Mouse (Mus musculus) hindbrain, embryonic 10.5 days (tissue): Measurements from ENCODE around the gene Gm9944. TPM values are rescaled to one million over a fixed set of nuclear protein-coding genes. Genes with fewer than 3 reads are reported as not detected.

ENCODE experiments used
- DNase-seq: peaks from one replicate; pipeline ENCODE4 v3.0.0-alpha.2; 2017; ENCODE audit warnings: low spot score
- H3K27ac ChIP-seq: fragments of 300-500 bp; sonication (generic); 2 replicates; pipeline ENCODE4 v1.5.1; 2016; ENCODE audit warnings: mild to moderate bottlenecking, moderate library complexity
- H3K27me3 ChIP-seq: fragments of 300-500 bp; sonication (generic); 2 replicates; pipeline ENCODE4 v1.6.1; 2016; ENCODE audit warnings: mild to moderate bottlenecking; ENCODE audit not compliant: poor library complexity, insufficient read depth, severe bottlenecking
- H3K36me3 ChIP-seq: fragments of 300-500 bp; sonication (generic); 2 replicates; pipeline ENCODE4 v1.6.1; 2016; ENCODE audit warnings: mild to moderate bottlenecking, moderate library complexity
- H3K4me1 ChIP-seq: fragments of 300-500 bp; sonication (generic); replicated peaks from 2 replicates; pipeline ENCODE4 v1.6.1; 2016; ENCODE audit warnings: mild to moderate bottlenecking
- H3K4me3 ChIP-seq: fragments of 300-500 bp; sonication (generic); 2 replicates; pipeline ENCODE4 v1.5.1; 2016; ENCODE audit warnings: mild to moderate bottlenecking, moderate library complexity
- H3K9me3 ChIP-seq: fragments of 300-500 bp; sonication (generic); 2 replicates; pipeline ENCODE4 v1.6.1; 2016; ENCODE audit warnings: mild to moderate bottlenecking, moderate library complexity
- WGBS: fragments of 180-500 bp; shearing (Covaris S2); methylation state at CpG from one replicate; pipeline ENCODE4 v1.1.7; 2016; 5-methylcytosine and 5-hydroxymethylcytosine counted together
- polyA plus RNA-seq: library from polyadenylated mRNA; unstranded; fragments of >200 nt; fragmentation: Nextera tagmentation; extraction: Ambion mirVana; gene quantifications from 2 replicates; pipeline ENCODE4 v1.2.1, GENCODE M21; 2016

The Gm9944 gene
- not detected in 2 replicates for polyA plus RNA-seq

DNA sequence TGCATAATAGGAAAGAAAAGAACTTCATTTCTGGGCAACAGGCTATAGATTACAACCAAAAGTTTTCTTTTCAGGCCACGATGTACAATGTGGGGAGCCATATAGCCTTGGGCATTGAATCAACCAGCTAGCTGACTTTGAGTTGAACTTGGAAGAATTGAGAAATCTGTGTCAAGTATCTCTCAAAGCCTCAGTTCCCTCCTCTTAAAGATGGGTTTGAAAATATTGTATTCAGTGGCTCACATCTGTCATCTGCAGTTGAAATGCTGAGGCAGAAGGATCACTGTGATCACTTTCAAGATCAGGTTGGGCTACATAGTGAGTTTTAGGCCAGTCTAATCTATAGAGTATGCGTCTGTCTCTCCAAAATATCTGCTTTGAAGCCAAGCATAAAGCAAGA, at the start of gene Gm9944:
TSS of gene Gm9944 (minus strand) at position 101 of the 400 bp plus-strand sequence.
- 84% methylated on average over 2 of the region's 2 CpGs for WGBS
- Histone ChIP-seq H3K4me3 (no peak within 1 kb of the TSS), H3K4me1 (no peaks in the 10 kb centered on the region), H3K36me3 (no peaks in the 10 kb centered on the region), H3K9me3 (peaks cover 24% of the 10 kb centered on the region), H3K27me3 (no peaks in the 10 kb centered on the region), H3K27ac (no peak within 1 kb of the TSS)
- DNase-seq: no peak

DNA sequence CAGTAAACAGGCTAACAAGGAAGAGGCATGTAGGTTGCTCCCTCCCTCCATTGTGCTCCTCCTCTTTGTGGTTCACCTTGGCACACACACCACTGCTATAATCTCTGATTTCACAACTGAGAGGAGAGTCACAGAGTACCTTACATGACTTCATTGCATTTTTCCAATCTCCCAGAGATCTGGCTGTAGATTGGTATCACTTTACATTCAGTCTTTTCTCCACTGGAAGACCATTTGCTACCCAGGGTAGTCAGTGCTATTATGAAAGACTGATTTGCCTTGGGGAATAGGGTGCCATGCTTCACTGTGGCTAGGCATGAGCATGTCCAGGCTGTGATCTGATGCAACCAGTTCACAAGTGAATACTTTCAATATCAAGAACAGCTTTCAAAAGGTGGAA, 40.2 kb upstream of the Gm9944 start:
- no peaks in the 10 kb centered on the region for H3K4me1 ChIP-seq
- peaks cover 21% of the 10 kb centered on the region for H3K9me3 ChIP-seq
- no peak overlapping the region for H3K27ac ChIP-seq
- H3K36me3 ChIP-seq: no peaks in the 10 kb centered on the region
- H3K4me3 ChIP-seq: no peak overlapping the region
- DNase-seq: no peak
- H3K27me3 ChIP-seq: no peaks in the 10 kb centered on the region

DNA sequence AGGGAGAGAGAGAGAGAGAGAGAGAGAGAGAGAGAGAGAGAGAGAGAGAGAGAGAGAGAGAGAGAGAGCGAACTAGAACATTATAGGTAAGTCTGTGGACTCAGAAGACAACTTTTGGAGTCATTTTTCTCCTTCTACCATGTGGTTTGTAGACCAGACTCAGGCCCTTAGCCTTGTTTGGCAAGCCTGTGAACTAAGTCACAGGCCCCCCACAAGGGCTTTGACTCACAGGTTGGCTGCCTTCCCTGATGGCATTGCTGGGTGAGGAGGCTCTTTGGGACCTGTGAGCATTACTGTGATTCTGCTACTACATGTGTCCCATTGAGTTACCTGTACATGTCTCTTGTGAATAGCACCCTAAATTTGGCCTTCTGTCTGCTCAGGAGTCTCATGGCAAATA, 15.0 kb upstream of the Gm9944 start:
- Histone ChIP-seq H3K9me3 (peaks cover 20% of the 10 kb centered on the region; the same call in 1 of the 2 replicates), H3K27ac (no peak overlapping the region), H3K36me3 (no peaks in the 10 kb centered on the region), H3K27me3 (no peaks in the 10 kb centered on the region), H3K4me1 (no peaks in the 10 kb centered on the region), H3K4me3 (no peak overlapping the region)
- no peak for DNase-seq
- WGBS: 86% methylated on average over 1 of the region's 1 CpGs

DNA sequence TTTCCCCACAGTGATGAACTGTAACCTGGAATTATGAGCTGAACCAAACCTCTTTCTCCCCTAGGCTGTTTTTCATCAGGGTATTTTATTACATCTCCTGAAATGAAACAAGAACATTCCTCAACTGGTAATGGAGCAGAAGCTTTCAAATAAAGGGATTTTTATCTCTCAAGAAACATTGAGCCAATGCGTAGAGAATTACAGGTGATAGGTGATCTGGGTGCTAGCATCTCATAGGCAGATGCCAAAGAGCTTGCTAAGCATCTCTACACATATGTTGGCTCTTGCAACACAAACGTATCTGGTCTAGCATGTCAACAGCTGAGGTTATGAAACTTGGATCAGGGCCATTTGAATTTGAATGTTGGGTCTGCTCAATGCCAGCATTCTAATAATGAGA, 12.1 kb upstream of the Gm9944 start:
- peaks cover 15% of the 10 kb centered on the region; the same call in 1 of the 2 replicates for H3K9me3 ChIP-seq
- H3K27me3 ChIP-seq: no peaks in the 10 kb centered on the region
- H3K4me1 ChIP-seq: no peaks in the 10 kb centered on the region
- H3K36me3 ChIP-seq: no peaks in the 10 kb centered on the region
- whole genome bisulfite sequencing: 87% methylated on average over 2 of the region's 2 CpGs
- H3K27ac ChIP-seq: no peak overlapping the region
- H3K4me3 ChIP-seq: no peak overlapping the region
- no peak for DNase-seq

DNA sequence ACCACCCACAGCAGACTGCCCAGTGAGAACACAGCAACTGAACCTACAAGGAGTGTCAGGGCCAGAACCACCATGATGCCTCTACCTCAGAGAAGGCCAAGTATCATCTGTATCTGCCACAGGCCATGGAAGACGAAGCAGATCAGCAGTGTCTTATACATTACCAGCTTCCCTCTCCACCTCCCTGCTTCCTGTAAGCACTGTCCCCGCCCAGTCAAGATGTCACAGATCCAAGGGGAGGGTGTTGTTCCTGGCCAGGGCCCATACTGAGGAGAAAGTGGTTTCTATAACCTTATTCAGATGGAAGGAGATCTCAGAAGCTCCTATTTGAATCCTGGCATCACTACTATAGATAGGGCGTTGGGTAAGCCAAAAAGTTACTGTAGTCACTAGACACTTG, 10.5 kb upstream of the Gm9944 start, which contains the start of gene Aadacl3:
TSS of gene Aadacl3 (minus strand) at position 101 of the 400 bp plus-strand sequence.
- no peaks in the 10 kb centered on the region for H3K27me3 ChIP-seq
- H3K36me3 ChIP-seq: no peaks in the 10 kb centered on the region
- no peak for DNase-seq
- WGBS: 77% methylated on average over 3 of the region's 3 CpGs
- peaks cover 13% of the 10 kb centered on the region; the same call in 1 of the 2 replicates for H3K9me3 ChIP-seq
- no peak within 1 kb of the TSS for H3K4me3 ChIP-seq
- H3K27ac ChIP-seq: no peak within 1 kb of the TSS
- H3K4me1 ChIP-seq: no peaks in the 10 kb centered on the region

DNA sequence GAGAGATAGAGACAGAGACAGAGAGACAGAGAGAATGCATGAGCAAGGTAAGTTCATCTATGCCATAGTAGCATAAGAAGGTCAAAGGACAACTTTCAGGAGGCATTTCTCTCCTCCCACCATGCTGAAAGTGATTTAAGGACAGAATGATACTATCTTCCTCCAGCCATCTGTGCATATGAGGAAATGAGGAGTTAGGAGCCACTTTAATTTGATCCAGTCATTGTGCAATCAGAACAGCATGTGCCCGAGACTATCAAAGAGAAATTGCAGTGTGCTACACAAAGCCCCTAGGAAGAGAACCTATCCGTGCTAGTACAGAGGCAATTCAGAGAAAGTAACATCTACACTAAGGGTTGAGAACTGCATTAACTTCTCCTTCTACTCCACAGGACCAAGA, 4.6 kb downstream of the Gm9944 start:
- WGBS: 89% methylated on average over 2 of the region's 2 CpGs

DNA sequence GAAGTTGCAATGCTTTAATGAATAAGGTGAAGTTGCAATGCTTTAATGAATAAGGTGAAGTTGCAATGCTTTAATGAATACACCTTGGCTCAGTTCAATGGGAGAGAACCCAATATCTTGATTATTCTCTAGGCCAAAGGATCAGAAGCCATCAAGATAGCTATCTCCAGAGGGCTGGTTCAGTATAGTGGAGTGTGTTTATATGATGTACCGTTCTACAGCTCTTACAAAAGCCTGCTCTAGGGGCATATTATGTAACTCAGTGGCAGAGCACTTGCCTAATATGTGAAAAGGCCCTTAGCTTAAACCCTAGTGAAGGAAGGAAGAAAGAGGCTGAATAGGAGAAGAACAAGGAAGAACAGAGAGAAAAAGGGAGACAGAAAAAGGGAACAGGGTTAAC, 11.5 kb downstream of the Gm9944 start:
- no peak overlapping the region for H3K27ac ChIP-seq
- H3K4me3 ChIP-seq: no peak overlapping the region
- no peaks in the 10 kb centered on the region for H3K27me3 ChIP-seq
- DNase-seq: no peak
- no peaks in the 10 kb centered on the region for H3K36me3 ChIP-seq
- H3K9me3 ChIP-seq: peaks cover 10% of the 10 kb centered on the region; the same call in 1 of the 2 replicates
- WGBS: 92% methylated on average over 1 of the region's 1 CpGs
- no peaks in the 10 kb centered on the region for H3K4me1 ChIP-seq

More for the DNA sequence above, 4.6 kb downstream of the Gm9944 start:
- Histone ChIP-seq H3K27ac (no peak overlapping the region), H3K4me1 (no peaks in the 10 kb centered on the region), H3K9me3 (0 out of 2 replicates have a peak, but pooled peaks cover 2% of the 10 kb centered on the region), H3K4me3 (no peak overlapping the region), H3K27me3 (no peaks in the 10 kb centered on the region), H3K36me3 (no peaks in the 10 kb centered on the region)
- DNase-seq: no peak

DNA sequence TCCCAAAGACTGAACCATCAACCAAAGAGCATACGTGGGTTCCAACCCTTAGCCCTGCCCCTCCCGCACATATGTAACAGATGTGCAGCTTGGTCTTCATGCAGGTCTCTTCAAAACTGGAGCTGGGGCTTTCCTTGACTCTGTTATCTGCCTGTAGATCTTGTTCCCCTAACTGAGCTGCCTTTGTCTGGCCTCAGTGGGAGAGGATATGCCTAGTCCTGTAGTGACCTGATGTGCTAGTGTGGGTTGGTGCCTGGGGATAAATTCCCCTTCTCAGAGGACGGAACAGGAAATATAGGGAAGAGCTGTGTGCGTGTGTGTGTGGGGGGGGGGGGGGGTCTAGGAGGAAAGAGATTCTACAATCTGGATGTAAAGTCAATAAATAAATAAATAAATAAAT, 12.0 kb downstream of the Gm9944 start:
- no peak for DNase-seq
- Histone ChIP-seq H3K27me3 (no peaks in the 10 kb centered on the region), H3K36me3 (no peaks in the 10 kb centered on the region), H3K9me3 (peaks cover 10% of the 10 kb centered on the region; the same call in 1 of the 2 replicates), H3K27ac (no peak overlapping the region), H3K4me3 (no peak overlapping the region), H3K4me1 (no peaks in the 10 kb centered on the region)
- WGBS: 87% methylated on average over 4 of the region's 4 CpGs

DNA sequence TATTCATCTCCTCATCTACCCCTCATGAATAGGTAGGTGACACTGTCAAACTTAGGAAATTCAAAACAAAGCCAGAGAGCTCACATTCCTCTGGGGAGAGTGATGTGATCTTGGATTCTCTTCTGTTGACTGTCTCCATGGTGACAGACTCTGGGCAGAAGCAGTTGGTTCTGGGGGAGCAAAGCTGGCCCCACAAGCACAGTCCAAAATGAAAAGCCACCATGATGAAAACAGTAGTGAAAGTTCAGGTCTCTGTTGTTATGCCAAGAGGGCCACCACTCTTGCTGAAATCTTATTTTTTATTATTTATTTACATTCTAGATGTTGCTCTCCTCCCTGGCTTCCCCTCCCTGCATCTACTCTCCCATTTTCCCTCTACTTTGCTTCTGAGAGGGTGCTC, 14.4 kb downstream of the Gm9944 start, which contains the start of gene 1700012P22Rik:
TSS of gene 1700012P22Rik (minus strand) at position 101 of the 400 bp plus-strand sequence.
- H3K4me3 ChIP-seq: no peak within 1 kb of the TSS
- no peak for DNase-seq
- no peaks in the 10 kb centered on the region for H3K4me1 ChIP-seq
- no peaks in the 10 kb centered on the region for H3K36me3 ChIP-seq
- H3K27ac ChIP-seq: no peak within 1 kb of the TSS
- H3K27me3 ChIP-seq: no peaks in the 10 kb centered on the region
- H3K9me3 ChIP-seq: peaks cover 10% of the 10 kb centered on the region; the same call in 1 of the 2 replicates

DNA sequence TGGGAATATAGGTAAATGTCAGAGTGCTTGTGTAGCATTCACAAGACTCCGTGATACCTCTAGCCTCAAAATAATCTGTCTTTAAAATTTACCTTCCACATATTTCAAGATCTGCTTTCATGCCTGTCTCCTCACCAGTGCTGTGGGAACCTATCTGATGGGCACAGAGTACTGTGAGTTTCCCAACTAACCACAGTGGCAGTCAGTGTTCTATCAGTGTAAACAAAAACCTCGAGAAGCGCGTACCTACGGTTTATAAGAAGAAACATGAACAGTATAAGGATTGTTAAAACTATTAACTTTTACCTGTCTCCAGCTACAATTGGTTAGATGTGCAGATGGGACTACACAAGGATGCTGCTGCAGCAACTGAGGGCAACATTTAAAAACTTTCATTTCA, 19.9 kb downstream of the Gm9944 start:
- H3K9me3 ChIP-seq: 0 out of 2 replicates have a peak, but pooled peaks cover 4% of the 10 kb centered on the region
- H3K27ac ChIP-seq: no peak overlapping the region
- no peak overlapping the region for H3K4me3 ChIP-seq
- no peak for DNase-seq
- H3K4me1 ChIP-seq: no peaks in the 10 kb centered on the region
- 91% methylated on average over 5 of the region's 5 CpGs for WGBS
- no peaks in the 10 kb centered on the region for H3K27me3 ChIP-seq
- H3K36me3 ChIP-seq: no peaks in the 10 kb centered on the region

DNA sequence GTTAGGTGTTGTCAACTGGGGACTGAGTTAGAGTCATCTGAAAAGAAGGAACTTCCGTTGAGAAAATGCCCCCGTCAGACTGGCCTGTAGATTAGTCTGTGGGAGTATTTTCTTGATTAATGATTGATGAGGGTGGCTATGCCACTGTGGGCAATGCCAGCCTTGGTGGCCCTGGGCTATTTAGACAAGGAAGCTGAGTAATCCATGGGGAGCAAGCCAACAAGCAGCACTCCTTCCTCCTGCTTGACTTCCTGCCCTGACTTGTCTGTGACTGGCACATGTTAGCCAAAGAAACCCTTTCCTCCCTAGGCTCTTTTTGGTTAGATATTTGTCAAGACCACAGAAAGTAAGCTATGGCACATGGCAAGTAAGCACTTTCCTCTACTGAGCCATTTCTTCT, 22.4 kb downstream of the Gm9944 start:
- 0 out of 2 replicates have a peak, but pooled peaks cover 4% of the 10 kb centered on the region for H3K9me3 ChIP-seq
- WGBS: 91% methylated on average over 2 of the region's 2 CpGs
- no peaks in the 10 kb centered on the region for H3K4me1 ChIP-seq
- no peaks in the 10 kb centered on the region for H3K36me3 ChIP-seq
- no peak overlapping the region for H3K4me3 ChIP-seq
- H3K27ac ChIP-seq: no peak overlapping the region
- H3K27me3 ChIP-seq: no peaks in the 10 kb centered on the region
- DNase-seq: no peak

DNA sequence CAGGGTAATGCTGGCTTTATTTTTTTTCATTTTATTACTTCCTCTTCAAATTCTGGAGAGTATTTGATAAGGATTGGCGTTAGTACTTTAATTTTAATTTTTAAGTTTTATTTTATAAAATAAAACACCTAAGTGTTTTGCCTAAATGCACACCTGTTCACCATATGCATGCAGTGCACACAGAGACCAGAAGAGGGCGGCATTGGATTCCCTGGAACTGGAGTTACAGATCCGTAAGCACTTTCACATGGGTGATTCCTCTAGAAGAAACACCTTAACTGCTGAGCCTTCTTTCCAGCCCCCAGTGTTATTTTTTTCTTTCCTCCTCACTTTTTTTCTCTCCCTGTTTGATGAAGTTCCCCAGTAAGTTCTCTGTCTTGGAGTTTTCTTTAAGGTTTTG, 24.2 kb downstream of the Gm9944 start:
- DNase-seq: no peak
- Histone ChIP-seq H3K4me1 (no peaks in the 10 kb centered on the region), H3K9me3 (0 out of 2 replicates have a peak, but pooled peaks cover 4% of the 10 kb centered on the region), H3K27me3 (no peaks in the 10 kb centered on the region), H3K4me3 (no peak overlapping the region), H3K27ac (no peak overlapping the region), H3K36me3 (no peaks in the 10 kb centered on the region)
- WGBS: 22% methylated on average over 3 of the region's 3 CpGs

DNA sequence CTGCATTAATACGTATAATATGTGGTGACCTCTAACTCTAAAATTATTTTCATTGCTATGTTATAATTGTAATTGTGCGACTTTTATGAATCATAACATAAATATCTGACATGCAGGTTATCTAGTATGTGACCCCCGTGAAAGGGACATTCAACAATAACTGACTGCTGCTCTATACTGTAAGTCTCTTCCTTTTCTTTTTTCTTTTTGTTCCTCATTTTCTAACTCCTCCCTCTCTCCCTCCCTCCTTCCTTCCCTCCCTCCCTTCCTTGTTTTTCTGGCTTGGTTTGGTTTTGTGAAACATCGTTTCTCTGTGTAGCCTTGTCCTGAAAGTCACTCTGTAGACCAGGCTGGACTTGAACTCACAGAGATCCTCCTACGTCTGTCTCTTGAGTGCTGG, 28.5 kb downstream of the Gm9944 start:
- Histone ChIP-seq H3K9me3 (peaks cover 4% of the 10 kb centered on the region; the same call in 1 of the 2 replicates), H3K27me3 (no peaks in the 10 kb centered on the region), H3K27ac (no peak overlapping the region), H3K4me1 (no peaks in the 10 kb centered on the region), H3K4me3 (no peak overlapping the region), H3K36me3 (no peaks in the 10 kb centered on the region)
- DNase-seq: no peak
- WGBS: 80% methylated on average over 5 of the region's 5 CpGs

DNA sequence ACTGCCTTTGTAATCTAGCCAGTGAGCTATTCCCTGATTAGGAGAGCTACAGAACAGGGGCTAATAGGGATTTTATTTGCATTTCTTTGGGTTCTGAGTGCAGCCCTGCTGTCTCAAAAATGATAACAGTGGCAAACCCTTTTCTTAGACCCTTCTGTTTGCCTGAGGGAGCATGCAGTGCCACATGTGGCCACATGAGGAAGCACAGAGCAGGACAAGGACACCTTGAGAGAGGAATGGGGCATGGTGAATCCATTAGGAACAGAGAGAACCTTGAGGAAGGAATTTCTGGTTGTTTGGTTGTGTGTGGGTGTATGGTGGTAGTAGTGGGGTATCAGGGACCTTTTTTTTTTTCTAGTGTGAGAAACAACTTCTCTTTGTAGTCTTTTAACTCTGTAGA, 32.5 kb downstream of the Gm9944 start:
- DNase-seq: no peak
- H3K4me1 ChIP-seq: no peaks in the 10 kb centered on the region
- H3K36me3 ChIP-seq: no peaks in the 10 kb centered on the region
- H3K4me3 ChIP-seq: no peak overlapping the region
- no peaks in the 10 kb centered on the region for H3K27me3 ChIP-seq
- H3K27ac ChIP-seq: no peak overlapping the region
- peaks cover 16% of the 10 kb centered on the region for H3K9me3 ChIP-seq
